Mouse (Mus musculus) small intestine, adult 2 months (tissue): Measurements from ENCODE around the gene Nxpe2.

Source experiments
- CTCF ChIP-seq: fragments of 200-500 bp; IDR thresholded peaks from 2 replicates; pipeline ENCODE4 v1.5.1; 2012; ENCODE audit warnings: low read depth, mild to moderate bottlenecking, control low read depth, inconsistent platforms, low read length, moderate library complexity, mixed read lengths; ENCODE audit not compliant: insufficient replicate concordance, insufficient read length; ENCODE audit errors: extremely low read depth
- POLR2A ChIP-seq: fragments of 200-500 bp; IDR thresholded peaks from 2 replicates; pipeline ENCODE4 v1.6.1; 2012; ENCODE audit warnings: low read depth, mild to moderate bottlenecking, control low read depth, inconsistent platforms, low read length, moderate library complexity

DNA sequence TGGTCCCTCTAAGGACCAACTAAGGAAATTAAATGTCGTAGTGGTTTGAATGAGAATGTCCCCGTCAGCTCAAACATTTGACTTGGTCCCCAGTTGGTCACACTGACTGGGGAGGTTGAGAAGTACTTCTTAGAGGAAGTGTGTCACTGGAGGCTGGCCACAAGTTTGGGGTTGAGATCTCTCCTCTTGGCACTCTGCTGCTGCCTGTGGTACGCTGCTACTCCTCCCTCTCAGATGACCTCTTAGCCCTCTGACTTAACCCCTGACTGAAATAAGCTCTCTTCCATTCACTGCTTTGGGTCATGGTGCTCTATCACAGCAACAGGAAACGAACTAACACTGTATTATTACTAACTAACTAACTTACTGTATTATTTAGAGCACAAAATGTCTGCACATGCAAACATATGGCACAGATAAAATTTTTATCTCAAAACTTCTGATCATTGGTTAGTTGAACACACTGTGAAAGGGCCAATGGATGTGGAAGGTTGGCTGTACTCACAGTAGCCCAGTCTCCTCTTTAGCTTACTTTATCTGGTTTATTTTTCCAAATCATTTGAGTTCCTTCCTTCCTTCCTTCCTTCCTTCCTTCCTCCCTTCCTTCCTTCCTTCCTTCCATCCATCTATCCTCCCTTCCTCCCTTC, 20.1 kb upstream of the Nxpe2 start:
- TF ChIP-seq CTCF: no peak
- TF ChIP-seq POLR2A: no peak
